Mouse (Mus musculus) small intestine, adult 2 months (tissue): ENCODE data around the gene Zbtb3. TPM values are rescaled to one million over a fixed set of nuclear protein-coding genes. Genes with fewer than 3 reads are reported as not detected.

Experiments
- H3K27ac ChIP-seq: fragments of 200-500 bp; 2 replicates; pipeline ENCODE4 v1.5.1; 2012; ENCODE audit warnings: low read depth, low read length, control low read depth, inconsistent platforms; ENCODE audit not compliant: insufficient read depth
- H3K27me3 ChIP-seq: fragments of 200-500 bp; 2 replicates; pipeline ENCODE4 v1.6.1; 2012; ENCODE audit warnings: mild to moderate bottlenecking, moderate library complexity, low read length, inconsistent platforms; ENCODE audit not compliant: control insufficient read depth, insufficient read depth
- H3K36me3 ChIP-seq: fragments of 200-500 bp; 2 replicates; pipeline ENCODE4 v1.6.1; 2012; ENCODE audit warnings: mild to moderate bottlenecking, low read length, control low read depth, inconsistent platforms; ENCODE audit not compliant: control insufficient read depth, insufficient read depth
- H3K4me1 ChIP-seq: fragments of 200-500 bp; 2 replicates; pipeline ENCODE4 v1.6.1; 2012; ENCODE audit warnings: low read length, inconsistent platforms, mixed read lengths; ENCODE audit not compliant: control insufficient read depth, insufficient read depth, insufficient read length
- H3K4me3 ChIP-seq: fragments of 200-500 bp; 2 replicates; pipeline ENCODE4 v1.5.1; 2012; ENCODE audit warnings: low read depth, mild to moderate bottlenecking, control low read depth, inconsistent platforms, low read length, moderate library complexity
- CTCF ChIP-seq: fragments of 200-500 bp; IDR thresholded peaks from 2 replicates; pipeline ENCODE4 v1.5.1; 2012; ENCODE audit warnings: low read depth, mild to moderate bottlenecking, control low read depth, inconsistent platforms, low read length, moderate library complexity, mixed read lengths; ENCODE audit not compliant: insufficient replicate concordance, insufficient read length; ENCODE audit errors: extremely low read depth
- POLR2A ChIP-seq: fragments of 200-500 bp; IDR thresholded peaks from 2 replicates; pipeline ENCODE4 v1.6.1; 2012; ENCODE audit warnings: low read depth, mild to moderate bottlenecking, control low read depth, inconsistent platforms, low read length, moderate library complexity
- WGBS: fragments of 180-500 bp; shearing (Covaris S2); methylation state at CpG from one replicate; pipeline ENCODE4 v1.1.7; 2018; 5-methylcytosine and 5-hydroxymethylcytosine counted together
- polyA plus RNA-seq: library from polyadenylated mRNA; depleted of rRNA; stranded (reverse); fragments of >200 nt; gene quantifications from 2 replicates; pipeline ENCODE4 v1.2.3, GENCODE M21; 2012

Zbtb3 gene
- polyA plus RNA-seq, 1 experiment = 0.86 TPM

DNA sequence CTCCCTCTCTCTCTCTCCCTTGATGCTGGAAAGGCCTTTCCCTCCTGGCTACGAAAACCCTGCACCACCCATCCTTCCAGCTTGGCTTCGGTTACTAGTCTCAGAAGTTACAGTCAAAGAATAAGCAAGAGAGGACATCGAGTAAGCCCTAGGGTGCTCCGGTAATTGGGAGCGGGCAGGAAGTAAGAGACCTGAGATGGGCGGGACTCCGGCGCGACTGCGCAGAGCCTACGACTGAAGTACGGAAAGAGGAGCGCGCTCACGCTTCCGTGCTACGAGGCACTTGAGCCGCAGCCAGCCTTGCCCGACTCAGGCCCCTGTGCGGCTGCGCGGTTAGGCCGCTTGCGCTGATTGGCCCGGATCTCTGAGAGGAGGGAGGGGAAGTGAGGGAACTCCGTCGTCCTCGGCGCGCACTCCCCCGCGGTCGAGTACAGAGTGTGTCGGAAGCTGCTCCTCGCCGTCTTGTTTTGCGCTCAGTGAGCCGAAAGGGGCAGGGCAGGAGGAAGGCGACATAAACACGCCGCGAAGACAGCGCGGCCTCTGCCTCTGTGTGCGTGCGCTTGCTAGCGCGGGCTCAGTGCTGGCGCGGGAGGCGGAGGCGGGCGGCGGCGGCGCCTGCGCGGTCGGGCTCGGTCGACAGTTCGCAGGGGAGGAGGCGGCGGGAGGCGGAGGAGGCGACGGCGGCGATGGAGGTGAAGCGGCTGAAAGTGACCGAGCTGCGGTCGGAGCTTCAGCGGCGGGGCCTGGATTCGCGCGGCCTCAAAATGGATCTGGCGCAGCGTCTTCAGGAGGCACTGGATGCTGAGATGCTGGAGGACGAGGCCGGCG lies 17.5 kb downstream of the Zbtb3 start, which contains the start of gene Hnrnpul2:
Gene Hnrnpul2, plus strand, starts transcription at position 415 of the 828 bp plus-strand sequence.
- no peaks in the 10 kb centered on the region for H3K27me3 ChIP-seq
- TF ChIP-seq POLR2A (peak; percentile 95), CTCF (no peak)
- peak within 1 kb of the TSS; percentile 98 for H3K27ac ChIP-seq
- peak within 1 kb of the TSS; percentile 96 for H3K4me3 ChIP-seq
- H3K4me1 ChIP-seq = peaks cover 2% of the 10 kb centered on the region; the same call in 1 of the 2 replicates
- peaks cover 26% of the 10 kb centered on the region for H3K36me3 ChIP-seq
- under 1% methylated on average over 82 of the region's 83 CpGs for WGBS

DNA sequence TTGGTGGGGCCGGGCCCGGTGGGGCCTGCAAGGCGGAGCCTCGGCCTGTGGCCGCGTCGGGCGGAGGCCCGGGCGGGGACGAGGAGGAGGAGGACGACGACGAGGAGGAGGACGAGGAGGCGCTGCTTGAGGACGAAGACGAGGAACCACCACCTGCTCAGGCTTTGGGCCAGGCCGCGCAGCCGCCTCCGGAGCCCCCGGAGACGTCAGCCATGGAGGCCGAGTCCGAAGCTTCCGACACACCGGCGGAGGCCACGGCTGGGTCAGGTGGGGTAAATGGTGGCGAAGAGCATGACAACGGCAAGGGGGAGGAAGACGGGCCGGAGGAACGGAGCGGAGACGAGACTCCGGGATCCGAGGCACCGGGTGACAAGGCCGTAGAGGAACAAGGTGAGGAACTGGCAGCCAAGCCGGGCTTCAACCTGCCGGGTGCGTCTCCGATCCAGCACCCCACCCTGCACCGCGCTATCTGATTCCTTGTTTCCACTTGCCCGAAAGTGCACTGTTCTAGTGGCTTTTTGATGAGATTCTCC lies 18.1 kb downstream of the Zbtb3 start:
- Histone ChIP-seq H3K27me3 (no peaks in the 10 kb centered on the region), H3K4me1 (peaks cover 2% of the 10 kb centered on the region; the same call in 1 of the 2 replicates), H3K27ac (peak overlapping the region; percentile 98), H3K36me3 (peaks cover 29% of the 10 kb centered on the region), H3K4me3 (peak overlapping the region; percentile 96)
- under 1% methylated on average over 48 of the region's 48 CpGs for WGBS
- no peak for TF ChIP-seq CTCF
- no peak for TF ChIP-seq POLR2A

DNA sequence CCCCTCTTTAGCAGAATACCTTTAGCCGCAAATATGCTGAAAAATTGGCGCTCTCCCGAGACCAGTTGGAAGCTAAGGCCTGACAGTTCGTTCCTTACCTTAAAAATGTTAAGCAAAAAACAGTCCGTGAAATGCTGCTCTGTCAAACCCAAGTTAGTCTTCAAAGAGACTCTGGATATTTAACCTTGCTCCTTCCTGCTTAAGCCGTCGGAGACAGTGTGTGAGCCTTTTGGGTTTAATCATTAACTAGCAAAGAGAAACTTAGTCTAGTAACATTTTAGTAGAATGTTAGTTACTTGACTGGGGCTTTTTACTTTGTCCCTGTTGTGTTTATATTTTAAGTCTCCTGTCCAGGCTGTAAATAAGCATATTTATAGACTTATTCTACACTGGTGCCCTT lies 18.8 kb downstream of the Zbtb3 start:
- H3K27me3 ChIP-seq = no peaks in the 10 kb centered on the region
- H3K36me3 ChIP-seq = peaks cover 31% of the 10 kb centered on the region
- H3K4me3 ChIP-seq = peak overlapping the region; percentile 96
- H3K27ac ChIP-seq = peak overlapping the region; percentile 98
- H3K4me1 ChIP-seq = peaks cover 2% of the 10 kb centered on the region; the same call in 1 of the 2 replicates
- TF ChIP-seq POLR2A = no peak
- no peak for TF ChIP-seq CTCF
- WGBS = under 1% methylated on average over 7 of the region's 7 CpGs

DNA sequence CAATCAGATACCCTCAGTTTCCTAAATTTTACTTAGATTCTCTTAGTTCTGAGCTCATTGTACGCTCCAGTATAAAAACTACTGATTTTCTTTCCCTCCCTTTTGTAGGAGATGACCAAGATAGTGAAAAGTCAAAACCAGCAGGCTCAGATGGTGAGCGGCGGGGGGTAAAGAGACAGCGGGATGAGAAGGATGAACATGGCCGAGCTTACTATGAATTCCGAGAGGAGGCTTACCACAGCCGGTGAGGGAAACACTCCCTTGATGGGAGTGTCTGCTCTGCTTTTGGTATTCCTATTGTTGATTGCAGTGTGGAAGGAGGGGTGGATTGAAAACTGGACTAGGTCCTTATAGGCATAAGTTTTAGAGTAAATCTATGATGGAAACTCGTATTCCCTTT lies 20.3 kb downstream of the Zbtb3 start:
- peaks cover 2% of the 10 kb centered on the region; the same call in 1 of the 2 replicates for H3K4me1 ChIP-seq
- H3K36me3 ChIP-seq = peaks cover 39% of the 10 kb centered on the region
- H3K4me3 ChIP-seq = peak overlapping the region; percentile 28
- 45% methylated on average over 8 of the region's 8 CpGs for WGBS
- H3K27ac ChIP-seq = no peak overlapping the region
- TF ChIP-seq CTCF (no peak), POLR2A (no peak)
- no peaks in the 10 kb centered on the region for H3K27me3 ChIP-seq

DNA sequence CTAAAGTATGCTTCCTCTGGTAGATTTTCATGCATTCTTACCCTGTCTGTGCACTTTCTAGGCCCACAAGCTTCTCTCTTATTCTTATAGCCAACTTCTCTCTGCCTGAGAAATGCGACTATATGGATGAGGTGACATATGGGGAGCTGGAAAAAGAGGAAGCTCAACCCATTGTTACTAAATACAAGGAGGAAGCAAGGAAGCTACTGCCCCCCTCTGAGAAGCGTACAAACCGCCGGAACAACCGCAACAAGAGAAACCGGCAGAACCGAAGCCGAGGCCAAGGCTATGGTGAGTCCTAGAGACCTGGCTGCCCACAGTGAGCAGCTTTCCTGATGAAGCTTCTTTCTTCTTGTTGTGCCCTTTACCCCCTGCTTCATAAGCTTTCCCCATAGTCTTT lies 27.3 kb downstream of the Zbtb3 start, which contains the start of gene AC129217.1:
Gene AC129217.1, plus strand, starts transcription at position 114 of the 400 bp plus-strand sequence.
- 86% methylated on average over 8 of the region's 8 CpGs for WGBS
- H3K27me3 ChIP-seq = no peaks in the 10 kb centered on the region
- no peaks in the 10 kb centered on the region for H3K4me1 ChIP-seq
- H3K36me3 ChIP-seq = peaks cover 83% of the 10 kb centered on the region
- H3K27ac ChIP-seq = no peak within 1 kb of the TSS
- no peak within 1 kb of the TSS for H3K4me3 ChIP-seq
- TF ChIP-seq POLR2A (no peak), CTCF (no peak)

DNA sequence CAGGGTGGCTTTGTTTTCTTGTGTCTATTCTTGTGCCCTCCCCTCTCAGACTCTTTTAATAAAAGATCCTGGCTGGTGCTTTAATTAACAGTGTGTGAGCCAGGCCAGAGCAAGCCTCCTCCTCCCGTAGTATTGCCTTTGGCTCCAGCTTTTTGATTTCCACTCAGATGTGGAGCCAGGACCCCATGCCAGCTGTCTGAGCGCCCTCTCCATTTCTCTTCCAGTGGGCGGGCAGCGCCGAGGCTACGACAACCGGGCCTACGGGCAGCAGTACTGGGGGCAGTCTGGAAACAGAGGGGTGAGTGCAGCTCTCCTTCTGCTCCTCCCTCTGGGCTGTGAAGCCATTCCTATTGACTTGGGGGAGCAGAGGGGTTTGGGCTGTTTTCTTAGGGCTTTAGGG lies 28.3 kb downstream of the Zbtb3 start:
- Histone ChIP-seq H3K36me3 (peaks cover 78% of the 10 kb centered on the region), H3K4me1 (no peaks in the 10 kb centered on the region), H3K27ac (no peak overlapping the region), H3K4me3 (no peak overlapping the region), H3K27me3 (no peaks in the 10 kb centered on the region)
- WGBS = 95% methylated on average over 8 of the region's 8 CpGs
- TF ChIP-seq POLR2A = no peak
- no peak for TF ChIP-seq CTCF

DNA sequence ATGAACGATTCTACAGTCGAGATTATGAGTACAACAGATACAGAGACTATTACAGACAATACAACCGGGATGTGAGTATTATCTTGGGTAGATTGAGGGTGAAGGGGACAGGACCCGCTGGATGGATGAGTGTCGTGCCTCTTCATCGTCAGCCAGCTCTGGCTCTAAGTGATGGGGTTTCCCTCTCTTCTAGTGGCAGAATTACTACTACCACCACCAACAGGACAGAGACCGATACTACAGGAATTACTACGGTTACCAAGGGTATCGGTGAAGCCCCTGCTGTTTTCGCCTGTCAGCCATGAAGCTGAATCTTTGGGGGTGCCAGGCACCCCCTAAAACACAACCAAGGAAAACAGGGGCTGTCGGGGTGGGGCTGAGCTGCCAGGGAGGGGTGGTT lies 28.9 kb downstream of the Zbtb3 start:
- Histone ChIP-seq H3K27ac (no peak overlapping the region), H3K36me3 (peaks cover 73% of the 10 kb centered on the region), H3K27me3 (no peaks in the 10 kb centered on the region), H3K4me3 (no peak overlapping the region), H3K4me1 (no peaks in the 10 kb centered on the region)
- TF ChIP-seq POLR2A (no peak), CTCF (no peak)
- WGBS = 86% methylated on average over 11 of the region's 11 CpGs
